Mouse (Mus musculus) limb, embryonic 13.5 days (tissue): ENCODE data around the gene Tmem121b. TPM values are rescaled to one million over a fixed set of nuclear protein-coding genes. Genes with fewer than 3 reads are reported as not detected.

ENCODE experiments used
- polyA plus RNA-seq: library from polyadenylated mRNA; unstranded; fragments of >200 nt; fragmentation: Nextera tagmentation; extraction: Ambion mirVana; gene quantifications from 2 replicates; pipeline ENCODE4 v1.2.1, GENCODE M21; 2015

Gene Tmem121b
- polyA plus RNA-seq, 1 experiment from 2014 or later, result 0.25 TPM

Other genes with a start within 250 kb of the Tmem121b start
- 0.61 and 0.72 TPM in 2 replicates for gene D330020A13Rik, start 199.4 kb downstream of the Tmem121b start, polyA plus RNA-seq
- 0.75 and 0.80 TPM in 2 replicates for gene B4galnt3, start 199.2 kb downstream of the Tmem121b start, polyA plus RNA-seq
- 50.4 and 52.2 TPM in 2 replicates for gene Kdm5a, start 129.7 kb downstream of the Tmem121b start, polyA plus RNA-seq
- 23.8 and 26.1 TPM in 2 replicates for gene Ccdc77, start 129.4 kb downstream of the Tmem121b start, polyA plus RNA-seq
- 4.6 and 5.4 TPM in 2 replicates for gene Il17ra, start 30.6 kb downstream of the Tmem121b start, polyA plus RNA-seq
- gene Hdhd5, start 37.5 kb upstream of the Tmem121b start, polyA plus RNA-seq, result 18.6 and 20.3 TPM in 2 replicates
- 3.2 and 3.3 TPM in 2 replicates for gene Cecr2, start 172.6 kb upstream of the Tmem121b start, polyA plus RNA-seq